Mouse (Mus musculus): ENCODE results near the gene Atp6v0e. TPM values are rescaled to one million over a fixed set of nuclear protein-coding genes. Genes with fewer than 3 reads are reported as not detected.

Atp6v0e gene
- polyA plus RNA-seq, 1 experiment from 2014 or later = 271 TPM

GRCm38 (mm10) chr17:26637851-26638250 lies 25.2 kb upstream of the Atp6v0e start:
- H3K9me3 ChIP-seq (ENCODE audit: low read length) = no peaks in the 10 kb centered on the region
- no peak overlapping the region for H3K4me3 ChIP-seq (ENCODE audit: low read length)
- peak; percentile 33; the same call in 1 of the 2 replicates for ATAC-seq (ENCODE audit: low FRiP score, low TSS enrichment)
- H3K9ac ChIP-seq (replicated peaks; ENCODE audit: low read length) = 0 out of 2 replicates have a peak overlapping the region, but pooled peaks have one; percentile 23
- WGBS = 53% methylated on average over 4 of the region's 4 CpGs
- H3K36me3 ChIP-seq (ENCODE audit: insufficient read depth, low read length) = peaks cover 53% of the 10 kb centered on the region
- no peak overlapping the region for H3K4me2 ChIP-seq (replicated peaks; ENCODE audit: low read depth, low read length)
- H3K27ac ChIP-seq (ENCODE audit: low read length) = peak overlapping the region; percentile 13
- H3K27me3 ChIP-seq (ENCODE audit: insufficient read depth, low read length) = no peaks in the 10 kb centered on the region
- H3K4me1 ChIP-seq (ENCODE audit: insufficient read depth, low read length) = peaks cover 3% of the 10 kb centered on the region; the same call in 1 of the 2 replicates

DNA sequence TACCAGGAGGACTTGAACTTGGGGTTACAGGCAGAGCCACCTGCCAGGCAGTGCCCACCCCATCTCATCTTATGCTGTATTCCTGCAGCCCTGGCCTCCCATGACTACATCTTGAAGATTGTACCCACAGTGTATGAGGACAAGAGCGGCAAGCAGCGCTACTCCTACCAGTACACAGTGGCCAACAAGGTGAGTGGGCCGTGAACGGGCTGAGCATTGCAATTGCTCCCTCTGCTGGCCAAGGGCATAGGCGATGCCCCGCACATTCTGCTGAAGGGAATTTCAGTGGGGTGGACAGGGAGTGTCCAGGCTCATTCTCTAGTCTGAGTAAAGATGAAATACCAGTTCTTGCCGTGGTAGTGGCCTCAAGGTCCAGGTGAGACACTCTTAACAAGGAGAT lies 24.4 kb upstream of the Atp6v0e start:
- no peaks in the 10 kb centered on the region for H3K27me3 ChIP-seq (ENCODE audit: insufficient read depth, low read length)
- H3K9ac ChIP-seq (replicated peaks; ENCODE audit: low read length) = no peak overlapping the region
- 16% methylated on average over 7 of the region's 7 CpGs for WGBS
- peaks cover 61% of the 10 kb centered on the region for H3K36me3 ChIP-seq (ENCODE audit: insufficient read depth, low read length)
- no peak overlapping the region for H3K27ac ChIP-seq (ENCODE audit: low read length)
- H3K9me3 ChIP-seq (ENCODE audit: low read length) = no peaks in the 10 kb centered on the region
- ATAC-seq (ENCODE audit: low FRiP score, low TSS enrichment) = peak; percentile 82
- H3K4me1 ChIP-seq (ENCODE audit: insufficient read depth, low read length) = peaks cover 3% of the 10 kb centered on the region; the same call in 1 of the 2 replicates
- no peak overlapping the region for H3K4me2 ChIP-seq (replicated peaks; ENCODE audit: low read depth, low read length)
- H3K4me3 ChIP-seq (ENCODE audit: low read length) = no peak overlapping the region

DNA sequence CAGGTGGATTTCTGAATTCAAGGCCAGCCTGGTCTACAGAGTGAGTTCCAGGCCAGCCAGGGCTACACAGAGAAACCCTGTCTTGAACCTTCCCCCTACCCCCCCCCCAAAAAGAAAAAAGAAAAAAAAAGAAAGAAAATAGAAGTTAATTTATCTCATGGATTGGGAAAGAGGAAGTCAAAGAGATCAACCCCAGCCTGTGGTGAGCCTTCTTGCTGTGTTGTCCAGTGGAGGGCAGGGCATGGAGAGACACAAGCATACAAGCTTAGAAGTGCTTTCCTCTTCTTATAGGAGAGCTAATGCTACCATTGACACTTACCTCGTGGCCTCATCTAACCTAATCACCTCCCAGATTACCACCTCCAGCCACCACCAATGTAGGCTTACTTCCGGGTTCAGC lies 23.2 kb upstream of the Atp6v0e start:
- Histone ChIP-seq H3K9me3 (ENCODE audit: low read length) (no peaks in the 10 kb centered on the region), H3K9ac (replicated peaks; ENCODE audit: low read length) (no peak overlapping the region), H3K4me2 (replicated peaks; ENCODE audit: low read depth, low read length) (no peak overlapping the region), H3K27me3 (ENCODE audit: insufficient read depth, low read length) (no peaks in the 10 kb centered on the region), H3K36me3 (ENCODE audit: insufficient read depth, low read length) (peaks cover 63% of the 10 kb centered on the region), H3K4me3 (ENCODE audit: low read length) (no peak overlapping the region), H3K4me1 (ENCODE audit: insufficient read depth, low read length) (peaks cover 3% of the 10 kb centered on the region; the same call in 1 of the 2 replicates), H3K27ac (ENCODE audit: low read length) (no peak overlapping the region)
- ATAC-seq (ENCODE audit: low FRiP score, low TSS enrichment) = no peak
- 81% methylated on average over 2 of the region's 2 CpGs for WGBS

GRCm38 (mm10) chr17:26640286-26640740 lies 22.7 kb upstream of the Atp6v0e start:
- no peak overlapping the region for H3K27ac ChIP-seq (ENCODE audit: low read length)
- no peak overlapping the region for H3K4me2 ChIP-seq (replicated peaks; ENCODE audit: low read depth, low read length)
- H3K36me3 ChIP-seq (ENCODE audit: insufficient read depth, low read length) = peaks cover 62% of the 10 kb centered on the region
- H3K27me3 ChIP-seq (ENCODE audit: insufficient read depth, low read length) = no peaks in the 10 kb centered on the region
- H3K4me3 ChIP-seq (ENCODE audit: low read length) = no peak overlapping the region
- ATAC-seq (ENCODE audit: low FRiP score, low TSS enrichment) = no peak
- no peak overlapping the region for H3K9ac ChIP-seq (replicated peaks; ENCODE audit: low read length)
- peaks cover 3% of the 10 kb centered on the region; the same call in 1 of the 2 replicates for H3K4me1 ChIP-seq (ENCODE audit: insufficient read depth, low read length)
- 90% methylated on average over 3 of the region's 3 CpGs for WGBS
- H3K9me3 ChIP-seq (ENCODE audit: low read length) = no peaks in the 10 kb centered on the region

DNA sequence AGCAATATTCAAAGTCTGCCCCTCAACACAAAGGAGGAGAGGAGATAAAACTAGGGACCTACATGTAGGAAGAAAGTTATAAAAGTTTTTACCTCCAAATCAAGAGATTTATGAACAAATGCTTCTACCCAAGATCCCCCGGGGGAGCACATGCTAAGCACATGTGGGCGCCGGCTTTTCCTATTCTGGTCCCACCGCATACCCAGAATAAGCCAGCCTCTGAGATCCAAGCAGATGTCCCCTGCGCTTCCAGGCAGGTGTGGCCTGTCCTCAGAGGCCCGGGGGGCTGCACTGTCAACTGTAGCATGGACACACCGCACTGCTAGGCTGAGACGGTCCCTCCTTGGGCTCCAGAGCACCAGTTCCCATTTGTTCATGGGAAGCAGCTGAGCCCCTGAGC lies 19.6 kb upstream of the Atp6v0e start:
- H3K4me1 ChIP-seq (ENCODE audit: insufficient read depth, low read length) = no peaks in the 10 kb centered on the region
- H3K9me3 ChIP-seq (ENCODE audit: low read length) = no peaks in the 10 kb centered on the region
- WGBS = 95% methylated on average over 8 of the region's 8 CpGs
- no peak overlapping the region for H3K27ac ChIP-seq (ENCODE audit: low read length)
- H3K27me3 ChIP-seq (ENCODE audit: insufficient read depth, low read length) = no peaks in the 10 kb centered on the region
- peaks cover 68% of the 10 kb centered on the region for H3K36me3 ChIP-seq (ENCODE audit: insufficient read depth, low read length)
- no peak overlapping the region for H3K4me2 ChIP-seq (replicated peaks; ENCODE audit: low read depth, low read length)
- ATAC-seq (ENCODE audit: low FRiP score, low TSS enrichment) = no peak
- no peak overlapping the region for H3K4me3 ChIP-seq (ENCODE audit: low read length)
- H3K9ac ChIP-seq (replicated peaks; ENCODE audit: low read length) = no peak overlapping the region

GRCm38 (mm10) chr17:26643993-26644392 lies 19.0 kb upstream of the Atp6v0e start:
- WGBS = 97% methylated on average over 2 of the region's 2 CpGs
- Histone ChIP-seq H3K4me3 (ENCODE audit: low read length) (no peak overlapping the region), H3K9me3 (ENCODE audit: low read length) (no peaks in the 10 kb centered on the region), H3K4me2 (replicated peaks; ENCODE audit: low read depth, low read length) (no peak overlapping the region), H3K9ac (replicated peaks; ENCODE audit: low read length) (no peak overlapping the region), H3K36me3 (ENCODE audit: insufficient read depth, low read length) (peaks cover 71% of the 10 kb centered on the region), H3K27ac (ENCODE audit: low read length) (no peak overlapping the region), H3K4me1 (ENCODE audit: insufficient read depth, low read length) (no peaks in the 10 kb centered on the region), H3K27me3 (ENCODE audit: insufficient read depth, low read length) (no peaks in the 10 kb centered on the region)
- ATAC-seq (ENCODE audit: low FRiP score, low TSS enrichment) = no peak

DNA sequence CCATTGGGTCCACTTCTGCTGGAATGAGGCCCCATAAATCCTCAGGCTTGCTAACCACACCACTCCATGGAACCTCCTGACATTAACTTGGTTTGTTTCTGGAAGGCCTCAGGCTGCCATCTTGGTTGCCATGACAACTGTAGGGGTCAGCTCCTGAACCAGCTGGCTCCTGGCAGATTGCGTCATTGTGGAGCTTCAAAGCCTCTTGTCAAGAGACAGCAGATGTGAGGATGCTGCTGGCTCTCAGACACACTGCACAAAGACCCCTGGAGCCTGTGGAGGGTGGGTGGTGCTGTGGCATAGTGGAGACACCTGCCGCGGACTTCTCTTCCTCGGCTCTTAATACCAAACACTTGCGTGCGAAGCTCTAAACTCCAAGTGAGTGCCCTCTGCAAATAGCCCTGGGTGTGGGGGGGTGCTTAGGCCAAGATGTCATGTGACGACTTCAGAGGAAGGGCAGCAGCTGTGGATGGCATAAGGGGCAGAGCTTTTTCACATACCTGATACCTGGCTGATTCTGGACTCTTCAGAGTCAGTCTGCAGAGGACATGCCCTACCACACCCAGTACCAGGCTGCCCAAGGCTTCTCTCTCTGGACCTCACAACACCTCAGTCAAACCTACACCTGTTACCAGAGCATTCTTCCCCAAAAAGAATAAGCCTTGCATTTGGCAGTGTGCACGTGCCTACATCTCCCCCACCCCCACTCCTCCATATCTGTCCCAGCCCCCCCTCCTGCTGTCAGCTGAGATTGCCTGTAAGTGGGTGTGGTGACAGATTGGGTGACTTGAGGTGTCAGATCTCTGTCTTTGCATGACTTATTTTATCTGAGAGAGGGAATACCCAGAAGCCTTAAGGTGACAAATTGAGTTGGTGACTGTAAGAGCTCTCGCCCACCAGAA lies 18.3 kb upstream of the Atp6v0e start:
- Histone ChIP-seq H3K9me3 (ENCODE audit: low read length) (no peaks in the 10 kb centered on the region), H3K9ac (replicated peaks; ENCODE audit: low read length) (no peak overlapping the region), H3K36me3 (ENCODE audit: insufficient read depth, low read length) (peaks cover 72% of the 10 kb centered on the region), H3K4me3 (ENCODE audit: low read length) (no peak overlapping the region), H3K4me1 (ENCODE audit: insufficient read depth, low read length) (no peaks in the 10 kb centered on the region), H3K27ac (ENCODE audit: low read length) (no peak overlapping the region), H3K27me3 (ENCODE audit: insufficient read depth, low read length) (no peaks in the 10 kb centered on the region), H3K4me2 (replicated peaks; ENCODE audit: low read depth, low read length) (no peak overlapping the region)
- 85% methylated on average over 9 of the region's 9 CpGs for WGBS
- no peak for ATAC-seq (ENCODE audit: low FRiP score, low TSS enrichment)

GRCm38 (mm10) chr17:26645411-26645854 lies 17.6 kb upstream of the Atp6v0e start:
- Histone ChIP-seq H3K27ac (ENCODE audit: low read length) (no peak overlapping the region), H3K4me2 (replicated peaks; ENCODE audit: low read depth, low read length) (no peak overlapping the region), H3K4me1 (ENCODE audit: insufficient read depth, low read length) (no peaks in the 10 kb centered on the region), H3K4me3 (ENCODE audit: low read length) (no peak overlapping the region), H3K36me3 (ENCODE audit: insufficient read depth, low read length) (peaks cover 66% of the 10 kb centered on the region), H3K9ac (replicated peaks; ENCODE audit: low read length) (no peak overlapping the region), H3K27me3 (ENCODE audit: insufficient read depth, low read length) (no peaks in the 10 kb centered on the region), H3K9me3 (ENCODE audit: low read length) (no peaks in the 10 kb centered on the region)
- no peak for ATAC-seq (ENCODE audit: low FRiP score, low TSS enrichment)
- WGBS = 90% methylated on average over 8 of the region's 8 CpGs

DNA sequence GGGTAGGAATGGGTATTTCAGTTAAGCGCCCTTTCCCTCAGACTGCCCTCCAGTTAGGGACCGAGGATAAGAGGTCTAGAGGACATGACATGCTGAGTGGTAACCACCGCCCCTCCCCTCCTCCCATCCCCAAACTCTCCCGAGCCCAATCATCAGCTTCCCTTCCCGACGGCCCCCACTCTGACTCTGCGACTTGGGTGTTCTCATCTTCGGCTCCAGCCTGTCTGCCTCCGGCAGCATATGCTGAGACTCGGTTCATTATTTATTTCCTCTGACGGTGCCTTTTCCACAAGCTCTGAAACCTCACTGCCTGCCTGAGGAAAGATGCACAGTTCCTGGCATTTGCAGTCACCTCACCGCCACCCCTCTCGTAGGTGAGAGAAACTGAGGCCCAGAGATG lies 15.7 kb upstream of the Atp6v0e start:
- no peak overlapping the region for H3K4me3 ChIP-seq (ENCODE audit: low read length)
- 33% methylated on average over 13 of the region's 13 CpGs for WGBS
- no peak overlapping the region for H3K4me2 ChIP-seq (replicated peaks; ENCODE audit: low read depth, low read length)
- H3K9me3 ChIP-seq (ENCODE audit: low read length) = no peaks in the 10 kb centered on the region
- ATAC-seq (ENCODE audit: low FRiP score, low TSS enrichment) = 0 out of 2 replicates have a peak, but pooled peaks have one; percentile 27
- H3K9ac ChIP-seq (replicated peaks; ENCODE audit: low read length) = no peak overlapping the region
- no peaks in the 10 kb centered on the region for H3K27me3 ChIP-seq (ENCODE audit: insufficient read depth, low read length)
- H3K4me1 ChIP-seq (ENCODE audit: insufficient read depth, low read length) = no peaks in the 10 kb centered on the region
- H3K27ac ChIP-seq (ENCODE audit: low read length) = peak overlapping the region; percentile 6; the same call in 1 of the 2 replicates
- peaks cover 50% of the 10 kb centered on the region for H3K36me3 ChIP-seq (ENCODE audit: insufficient read depth, low read length)

GRCm38 (mm10) chr17:26649565-26649964 lies 13.5 kb upstream of the Atp6v0e start:
- peaks cover 39% of the 10 kb centered on the region for H3K36me3 ChIP-seq (ENCODE audit: insufficient read depth, low read length)
- WGBS = 84% methylated on average over 4 of the region's 4 CpGs

More at GRCm38 (mm10) chr17:26649565-26649964, 13.5 kb upstream of the Atp6v0e start:
- Histone ChIP-seq H3K27me3 (ENCODE audit: insufficient read depth, low read length) (no peaks in the 10 kb centered on the region), H3K27ac (ENCODE audit: low read length) (no peak overlapping the region), H3K4me1 (ENCODE audit: insufficient read depth, low read length) (no peaks in the 10 kb centered on the region), H3K4me2 (replicated peaks; ENCODE audit: low read depth, low read length) (no peak overlapping the region), H3K9me3 (ENCODE audit: low read length) (no peaks in the 10 kb centered on the region), H3K4me3 (ENCODE audit: low read length) (no peak overlapping the region), H3K9ac (replicated peaks; ENCODE audit: low read length) (no peak overlapping the region)
- no peak for ATAC-seq (ENCODE audit: low FRiP score, low TSS enrichment)
